Mouse (Mus musculus): ENCODE results near the gene Scimp.

Scimp gene

DNA sequence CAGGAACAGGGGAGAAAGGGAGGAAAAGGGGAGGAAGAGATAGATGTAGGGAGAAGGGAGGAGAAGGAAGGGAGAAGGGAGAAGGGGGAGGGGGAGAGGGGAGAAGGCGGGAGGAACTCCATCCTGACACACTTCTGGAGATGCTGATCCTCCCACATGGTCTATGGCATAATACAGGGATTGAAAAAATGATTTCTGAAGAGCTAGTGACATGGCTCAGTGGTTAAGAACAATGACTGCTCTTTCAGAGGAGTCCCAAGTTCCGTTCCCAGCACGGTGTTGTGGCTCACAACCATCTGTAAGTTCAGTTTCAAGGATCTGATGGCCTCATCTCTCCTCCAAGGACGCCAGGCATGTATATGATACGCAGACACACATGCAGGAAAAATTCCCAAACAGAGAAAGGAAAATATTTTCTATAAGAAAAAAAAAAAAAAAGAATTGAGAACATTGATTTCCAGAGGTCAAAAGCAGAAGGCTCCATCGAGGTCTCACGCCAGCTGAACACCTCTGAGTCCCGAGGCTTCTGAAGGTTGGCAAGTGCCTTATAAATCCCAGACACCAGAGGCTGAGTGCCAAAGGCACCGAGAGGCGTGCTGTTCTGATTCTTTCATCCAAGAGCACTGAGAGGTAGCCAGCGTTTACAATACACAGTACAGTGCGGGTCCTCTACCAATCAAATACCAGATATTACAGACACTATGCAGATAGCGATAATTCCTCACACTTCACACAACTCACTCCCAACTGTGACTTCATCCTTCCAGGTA, 730 bp downstream of the Scimp start:
- in situ Hi-C loops (cut with MboI): loop anchor here (5.0 kb wide), 1 partner anchor 34 kb away; no protein-coding TSS in a partner anchor

DNA sequence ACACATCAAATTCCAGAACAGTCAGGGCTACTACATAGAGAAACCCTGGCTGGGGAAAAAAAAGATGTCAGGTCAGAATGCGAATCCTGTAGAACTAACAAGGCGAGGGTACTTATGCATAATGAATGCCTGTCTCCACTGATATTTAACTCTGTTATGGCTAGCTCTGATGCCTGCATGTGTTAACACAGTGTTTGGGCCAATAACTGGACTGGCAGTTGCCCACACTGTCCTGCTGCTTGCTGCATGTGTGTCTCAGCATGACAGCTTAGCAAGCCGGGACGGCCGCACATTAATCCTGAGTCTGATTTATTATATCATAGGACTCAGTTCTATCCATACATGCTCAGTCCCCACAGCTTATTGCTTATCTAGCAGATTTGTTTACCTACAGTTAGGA, 1.3 kb downstream of the Scimp start:
- in situ Hi-C loops (cut with MboI): loop anchor here (5.0 kb wide), 1 partner anchor 34 kb away; no protein-coding TSS in a partner anchor

DNA sequence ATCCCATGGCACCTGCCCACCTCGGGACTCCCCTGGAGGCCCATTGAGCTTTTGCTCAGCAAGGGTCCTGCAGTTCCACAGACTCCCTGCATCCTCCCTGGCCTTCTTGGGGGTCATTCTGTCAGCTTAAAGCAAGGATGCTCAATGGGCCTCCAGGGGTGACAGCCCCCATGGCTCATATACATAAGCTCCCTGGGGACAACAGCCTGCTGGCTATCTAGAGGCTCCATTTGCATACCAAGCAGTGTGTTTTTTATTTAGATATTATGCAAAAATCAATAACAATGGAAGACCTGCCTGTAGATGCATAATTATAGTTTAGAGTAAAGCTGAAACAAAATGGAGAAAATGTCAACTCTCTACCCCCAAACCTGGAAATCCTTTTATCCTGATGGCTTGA, 3.4 kb downstream of the Scimp start:
- in situ Hi-C loops (cut with MboI): no loop called here

DNA sequence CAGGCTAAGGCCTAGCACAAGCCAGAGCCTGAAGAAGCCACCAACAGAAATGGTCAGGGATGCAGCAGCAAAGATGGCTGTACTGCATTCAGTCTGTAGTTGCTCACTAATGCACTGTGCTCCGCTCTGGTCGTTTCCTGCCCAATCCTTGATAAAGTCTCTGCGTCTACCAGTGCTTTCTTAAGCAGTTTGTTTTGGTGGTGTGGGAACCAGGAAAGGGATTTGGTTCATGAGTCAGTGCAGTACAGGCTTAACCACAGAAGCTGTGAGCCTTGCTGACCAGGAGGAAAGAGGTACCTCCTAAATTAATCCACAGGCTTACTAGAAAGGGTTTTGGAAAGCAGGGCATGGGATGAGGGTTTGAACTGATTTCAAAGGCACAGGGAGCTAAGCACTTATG, 4.3 kb downstream of the Scimp start:
- in situ Hi-C loops (cut with MboI): no loop called here

GRCm38 (mm10) chr11:70807630-70808029, 4.8 kb downstream of the Scimp start:
- in situ Hi-C loops (cut with MboI): no loop called here

- in situ Hi-C loops (cut with MboI): no loop called here
Measured at GRCm38 (mm10) chr11:70806697-70807096, 5.7 kb downstream of the Scimp start.

DNA sequence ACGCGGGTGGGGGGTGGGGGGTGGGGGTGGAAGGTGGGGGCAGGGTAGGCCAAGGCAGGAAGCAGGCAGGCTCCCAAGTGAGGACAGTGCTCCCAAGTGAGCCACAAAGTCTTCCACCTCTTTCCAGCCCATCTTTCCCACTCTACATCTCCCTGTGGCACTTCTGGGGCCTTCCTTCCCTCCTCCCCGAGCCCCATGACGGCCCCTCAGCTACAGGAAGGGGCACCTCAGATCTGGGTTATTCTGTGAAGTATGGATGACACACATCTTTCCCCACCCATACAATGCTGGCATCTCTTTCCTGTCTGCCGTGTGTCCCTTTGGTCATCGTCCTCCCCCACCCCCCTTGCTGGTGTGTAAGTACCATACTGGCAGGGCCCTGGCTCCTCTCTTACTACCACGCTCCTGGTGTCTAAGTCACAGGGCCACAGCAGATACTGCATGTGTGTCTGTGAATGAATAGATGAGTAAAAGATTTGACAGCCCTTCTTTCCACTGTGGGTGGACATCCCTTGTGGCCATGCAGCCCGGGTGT, 6.7 kb downstream of the Scimp start:
- in situ Hi-C loops (cut with MboI): no loop called here

- in situ Hi-C loops (cut with MboI): no loop called here
Measured at GRCm38 (mm10) chr11:70804395-70804794, 8.0 kb downstream of the Scimp start.

DNA sequence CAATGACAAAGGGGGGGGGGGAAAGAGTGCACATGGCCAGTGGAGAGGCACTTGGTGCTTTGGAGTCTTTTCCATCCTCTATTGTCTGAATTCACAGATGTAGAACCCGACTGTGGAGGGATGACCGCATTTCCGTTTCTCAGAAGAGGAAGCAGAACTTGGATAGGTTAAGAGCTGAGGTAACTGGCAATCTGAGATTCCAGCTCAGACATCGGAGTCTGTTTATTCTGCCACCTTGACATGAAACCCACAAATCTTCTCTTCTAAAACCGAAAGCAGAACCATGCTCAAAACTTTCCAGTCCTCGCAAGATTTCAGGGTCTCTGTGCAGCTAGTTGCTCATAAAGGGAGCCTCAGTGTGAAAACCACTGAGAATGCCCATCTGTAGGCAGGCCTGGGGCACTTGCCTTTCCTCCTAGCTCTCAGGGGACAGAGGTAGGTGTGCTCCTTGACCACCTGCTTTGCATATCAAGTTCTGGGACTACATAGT, 8.6 kb downstream of the Scimp start:
- in situ Hi-C loops (cut with MboI): no loop called here

- in situ Hi-C loops (cut with MboI): no loop called here
Measured at GRCm38 (mm10) chr11:70802865-70803261, 9.5 kb downstream of the Scimp start.

DNA sequence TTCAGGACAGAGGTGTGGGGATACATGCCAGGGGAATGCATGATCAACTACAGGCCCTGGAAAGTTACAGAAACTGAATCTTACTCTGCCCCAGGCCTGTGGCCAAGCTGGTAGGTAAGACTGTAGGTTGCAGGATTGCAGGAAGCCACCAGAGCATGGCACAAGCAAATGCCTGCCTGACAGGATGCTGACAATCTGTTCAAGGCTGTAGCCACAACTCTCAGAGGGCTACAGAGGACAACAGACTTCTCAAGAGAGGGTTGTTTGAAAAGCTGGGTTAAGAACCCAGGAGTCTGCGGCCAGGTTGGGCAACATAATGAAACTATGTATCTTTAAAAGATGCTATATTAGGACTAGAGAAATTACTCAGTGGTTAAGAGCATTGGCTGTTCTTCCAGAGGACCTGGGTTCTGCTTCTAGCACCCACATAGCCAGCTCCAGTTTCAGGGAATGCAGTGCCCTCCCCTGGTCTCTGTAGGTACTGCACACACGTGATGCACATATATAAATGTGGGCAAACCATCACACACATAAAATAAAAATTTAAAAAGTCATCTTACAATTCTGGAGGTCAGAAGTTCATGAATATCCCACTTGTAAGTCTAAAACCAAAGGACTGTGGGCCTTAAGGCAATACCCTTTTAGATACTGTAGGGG, 10.1 kb downstream of the Scimp start:
- in situ Hi-C loops (cut with MboI): no loop called here

GRCm38 (mm10) chr11:70792409-70792808, 20.0 kb downstream of the Scimp start:
- in situ Hi-C loops (cut with MboI): no loop called here

- in situ Hi-C loops (cut with MboI): no loop called here
Measured at GRCm38 (mm10) chr11:70791676-70792075, 20.7 kb downstream of the Scimp start.

GRCm38 (mm10) chr11:70790874-70791551, 21.4 kb downstream of the Scimp start:
- in situ Hi-C loops (cut with MboI): no loop called here

DNA sequence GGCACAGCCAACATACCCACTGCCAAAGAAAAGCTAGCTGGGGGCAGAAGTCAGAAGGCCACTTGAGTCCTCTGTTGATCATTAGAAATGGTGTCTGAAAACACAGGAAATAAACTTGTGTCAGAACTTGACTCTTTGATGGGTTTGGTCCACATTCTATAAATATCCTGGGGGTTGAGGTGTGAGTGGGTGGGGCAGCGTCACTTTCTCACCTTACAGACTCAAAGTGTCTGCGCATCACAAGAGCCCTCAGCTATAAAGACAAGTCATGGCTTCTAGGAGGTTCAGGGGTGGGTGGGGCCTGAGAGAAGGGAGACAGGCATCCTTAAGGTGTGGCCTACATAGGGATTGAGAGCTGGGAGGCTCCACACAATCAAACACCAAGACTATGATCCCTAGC, 22.0 kb downstream of the Scimp start:
- in situ Hi-C loops (cut with MboI): no loop called here

GRCm38 (mm10) chr11:70788972-70789655, 23.3 kb downstream of the Scimp start:
- in situ Hi-C loops (cut with MboI): no loop called here

GRCm38 (mm10) chr11:70787052-70787451, 25.3 kb downstream of the Scimp start:
- in situ Hi-C loops (cut with MboI): no loop called here

GRCm38 (mm10) chr11:70785908-70786307, 26.5 kb downstream of the Scimp start:
- in situ Hi-C loops (cut with MboI): no loop called here

DNA sequence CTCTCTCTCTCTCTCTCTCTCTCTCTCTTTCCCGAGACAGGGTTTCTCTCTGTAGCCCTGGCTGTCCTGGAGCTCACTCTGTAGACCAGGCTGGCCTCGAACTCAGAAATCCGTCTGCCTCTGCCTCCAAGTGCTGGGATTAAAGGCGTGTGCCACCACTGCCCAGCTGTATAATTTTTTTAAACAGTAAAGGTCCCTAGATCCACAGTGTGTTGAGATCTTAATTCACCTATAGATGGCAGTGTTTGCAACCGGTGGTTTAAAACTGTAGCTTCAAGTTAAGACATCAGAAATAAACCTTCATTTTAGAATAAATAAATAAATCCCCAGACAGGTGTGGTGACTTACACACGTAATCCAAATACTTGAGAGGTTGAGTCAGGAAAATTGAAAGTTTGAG, 34.3 kb downstream of the Scimp start:
- in situ Hi-C loops (cut with MboI): loop anchor here (5.0 kb wide), 1 partner anchor 34 kb away; the partner anchor contains the start of gene Scimp

- in situ Hi-C loops (cut with MboI): loop anchor here (5.0 kb wide), 1 partner anchor 35 kb away; the partner anchor contains the start of gene Scimp
Measured at GRCm38 (mm10) chr11:70777634-70778033, 34.8 kb downstream of the Scimp start.

GRCm38 (mm10) chr11:70776830-70777571, 35.4 kb downstream of the Scimp start:
- in situ Hi-C loops (cut with MboI): loop anchor here (5.0 kb wide), 1 partner anchor 35 kb away; the partner anchor contains the start of gene Scimp

All from mature B cell (primary cell).